Mouse (Mus musculus): ENCODE data around the gene Pycard. TPM values are rescaled to one million over a fixed set of nuclear protein-coding genes. Genes with fewer than 3 reads are reported as not detected.

The Pycard gene
- polyA plus RNA-seq, 1 experiment from 2014 or later: 22.5 TPM

GRCm38 (mm10) chr7:128000068-128000950 lies 6.6 kb upstream of the Pycard start:
- Histone ChIP-seq H3K27me3 (peaks cover 8% of the 10 kb centered on the region; the same call in 1 of the 2 replicates), H3K27ac (no peak overlapping the region), H3K9me3 (no peaks in the 10 kb centered on the region), H3K36me3 (no peaks in the 10 kb centered on the region), H3K4me2 (replicated peaks) (no peak overlapping the region), H3K9ac (no peak overlapping the region), H3K4me1 (peaks cover 20% of the 10 kb centered on the region), H3K4me3 (no peak overlapping the region)
- ATAC-seq (ENCODE audit: low FRiP score, low read depth): no peak
- 76% methylated on average over 1 of the region's 1 CpGs for WGBS

GRCm38 (mm10) chr7:127999436-127999835 lies 5.8 kb upstream of the Pycard start:
- Histone ChIP-seq H3K4me1 (peaks cover 12% of the 10 kb centered on the region), H3K27ac (no peak overlapping the region), H3K9ac (no peak overlapping the region), H3K36me3 (no peaks in the 10 kb centered on the region), H3K9me3 (no peaks in the 10 kb centered on the region), H3K27me3 (peaks cover under 1% of the 10 kb centered on the region; the same call in 1 of the 2 replicates), H3K4me2 (replicated peaks) (no peak overlapping the region), H3K4me3 (no peak overlapping the region)
- WGBS: 57% methylated on average over 1 of the region's 1 CpGs
- no peak for ATAC-seq (ENCODE audit: low FRiP score, low read depth)

GRCm38 (mm10) chr7:127992488-127993340 lies 953 bp downstream of the Pycard start:
- H3K27me3 ChIP-seq: no peaks in the 10 kb centered on the region
- ATAC-seq (ENCODE audit: low FRiP score, low read depth): no peak
- peak overlapping the region; percentile 65 for H3K4me2 ChIP-seq (replicated peaks)
- H3K4me1 ChIP-seq: peaks cover 13% of the 10 kb centered on the region
- peaks cover 33% of the 10 kb centered on the region for H3K36me3 ChIP-seq
- H3K27ac ChIP-seq: no peak overlapping the region; the same call in 1 of the 2 replicates
- no peaks in the 10 kb centered on the region for H3K9me3 ChIP-seq
- 43% methylated on average over 5 of the region's 5 CpGs for WGBS
- H3K9ac ChIP-seq: peak overlapping the region; percentile 66; the same call in 1 of the 2 replicates
- peak overlapping the region; percentile 37 for H3K4me3 ChIP-seq

GRCm38 (mm10) chr7:127991643-127992487 lies 1.8 kb downstream of the Pycard start:
- 48% methylated on average over 6 of the region's 6 CpGs for WGBS
- no peak overlapping the region for H3K4me2 ChIP-seq (replicated peaks)
- peak; percentile 33; the same call in 1 of the 2 replicates for ATAC-seq (ENCODE audit: low FRiP score, low read depth)

GRCm38 (mm10) chr7:127988904-127989303 lies 4.8 kb downstream of the Pycard start:
- no peaks in the 10 kb centered on the region for H3K9me3 ChIP-seq
- H3K27ac ChIP-seq: no peak overlapping the region

More at GRCm38 (mm10) chr7:127991643-127992487, 1.8 kb downstream of the Pycard start:
- H3K9ac ChIP-seq: no peak overlapping the region
- H3K9me3 ChIP-seq: no peaks in the 10 kb centered on the region
- no peaks in the 10 kb centered on the region for H3K27me3 ChIP-seq
- peaks cover 13% of the 10 kb centered on the region for H3K4me1 ChIP-seq
- peaks cover 42% of the 10 kb centered on the region for H3K36me3 ChIP-seq
- H3K27ac ChIP-seq: no peak overlapping the region
- H3K4me3 ChIP-seq: no peak overlapping the region

GRCm38 (mm10) chr7:127980606-127981005 lies 13.1 kb downstream of the Pycard start:
- whole genome bisulfite sequencing: 94% methylated on average over 3 of the region's 3 CpGs
- Histone ChIP-seq H3K36me3 (peaks cover 97% of the 10 kb centered on the region), H3K27me3 (no peaks in the 10 kb centered on the region), H3K9ac (no peak overlapping the region), H3K9me3 (no peaks in the 10 kb centered on the region), H3K4me1 (no peaks in the 10 kb centered on the region), H3K4me3 (no peak overlapping the region), H3K4me2 (replicated peaks) (no peak overlapping the region), H3K27ac (no peak overlapping the region)
- ATAC-seq (ENCODE audit: low FRiP score, low read depth): no peak

More at GRCm38 (mm10) chr7:127988904-127989303, 4.8 kb downstream of the Pycard start:
- peaks cover 71% of the 10 kb centered on the region for H3K36me3 ChIP-seq
- no peak overlapping the region for H3K9ac ChIP-seq
- H3K27me3 ChIP-seq: no peaks in the 10 kb centered on the region
- no peak for ATAC-seq (ENCODE audit: low FRiP score, low read depth)
- H3K4me1 ChIP-seq: peaks cover 13% of the 10 kb centered on the region
- no peak overlapping the region for H3K4me2 ChIP-seq (replicated peaks)
- H3K4me3 ChIP-seq: no peak overlapping the region
- WGBS: 83% methylated on average over 1 of the region's 1 CpGs

GRCm38 (mm10) chr7:127978856-127979255 lies 14.8 kb downstream of the Pycard start:
- Histone ChIP-seq H3K9me3 (no peaks in the 10 kb centered on the region), H3K27me3 (no peaks in the 10 kb centered on the region), H3K4me1 (no peaks in the 10 kb centered on the region), H3K4me3 (no peak overlapping the region), H3K36me3 (peaks cover 98% of the 10 kb centered on the region), H3K9ac (no peak overlapping the region), H3K27ac (no peak overlapping the region), H3K4me2 (replicated peaks) (no peak overlapping the region)
- WGBS: 82% methylated on average over 2 of the region's 2 CpGs
- ATAC-seq (ENCODE audit: low FRiP score, low read depth): no peak

- no peaks in the 10 kb centered on the region for H3K27me3 ChIP-seq
- H3K36me3 ChIP-seq: peaks cover 98% of the 10 kb centered on the region
- H3K4me3 ChIP-seq: no peak overlapping the region
- no peak for ATAC-seq (ENCODE audit: low FRiP score, low read depth)
- 85% methylated on average over 2 of the region's 2 CpGs for WGBS
- no peak overlapping the region for H3K27ac ChIP-seq
- no peaks in the 10 kb centered on the region for H3K9me3 ChIP-seq
- H3K4me1 ChIP-seq: peaks cover 11% of the 10 kb centered on the region
- no peak overlapping the region for H3K4me2 ChIP-seq (replicated peaks)
- no peak overlapping the region for H3K9ac ChIP-seq
These were observed 19.2 kb downstream of the Pycard start for GRCm38 (mm10) chr7:127974413-127974930.

GRCm38 (mm10) chr7:127967922-127968828 lies 25.5 kb downstream of the Pycard start:
- H3K36me3 ChIP-seq: peaks cover 39% of the 10 kb centered on the region
- peaks cover 26% of the 10 kb centered on the region for H3K4me1 ChIP-seq
- peak overlapping the region; percentile 96 for H3K27ac ChIP-seq
- H3K4me2 ChIP-seq (replicated peaks): peak overlapping the region; percentile 92
- ATAC-seq (ENCODE audit: low FRiP score, low read depth): peak; percentile 26; the same call in 1 of the 2 replicates
- peak overlapping the region; percentile 93 for H3K4me3 ChIP-seq
- H3K9me3 ChIP-seq: no peaks in the 10 kb centered on the region
- H3K9ac ChIP-seq: peak overlapping the region; percentile 97
- under 1% methylated on average over 40 of the region's 42 CpGs for WGBS
- no peaks in the 10 kb centered on the region for H3K27me3 ChIP-seq

GRCm38 (mm10) chr7:127967004-127967921 lies 26.4 kb downstream of the Pycard start, which contains the start of gene Fus:
Gene Fus (plus strand): TSS chr7:127967457.
- Histone ChIP-seq H3K9ac (peak within 1 kb of the TSS; percentile 97), H3K36me3 (peaks cover 29% of the 10 kb centered on the region), H3K27me3 (no peaks in the 10 kb centered on the region), H3K9me3 (no peaks in the 10 kb centered on the region), H3K4me3 (peak within 1 kb of the TSS; percentile 93), H3K4me1 (peaks cover 24% of the 10 kb centered on the region), H3K27ac (peak within 1 kb of the TSS; percentile 96), H3K4me2 (replicated peaks) (peak within 1 kb of the TSS; percentile 92)
- under 1% methylated on average over 87 of the region's 92 CpGs for WGBS
- ATAC-seq (ENCODE audit: low FRiP score, low read depth): peak; percentile 94
